Mouse (Mus musculus) MEL (cell line): ENCODE results near the gene Aurka. TPM values are rescaled to one million over a fixed set of nuclear protein-coding genes. Genes with fewer than 3 reads are reported as not detected.

Source experiments
- DNase-seq: peaks from one replicate; pipeline ENCODE4 v3.0.0; 2011; ENCODE audit warnings: low read depth, low spot score
- H3K27ac ChIP-seq: 2 replicates; pipeline ENCODE4 v1.5.1; 2012; ENCODE audit warnings: low read depth, mild to moderate bottlenecking, control low read depth, low read length, moderate library complexity; ENCODE audit not compliant: control insufficient read depth
- H3K27me3 ChIP-seq, 2 experiments: fragments of 150-350 bp in 1 of 2; sonication (generic) in 1 of 2; 2 replicates each; pipeline ENCODE4 v1.6.1; 2012; ENCODE audit warnings: low read length in 2 of 2, mild to moderate bottlenecking in 2 of 2, improper control_type of control experiment in 1 of 2, moderate library complexity in 1 of 2; ENCODE audit not compliant: insufficient read depth in 2 of 2, control insufficient read depth in 1 of 2
- H3K36me3 ChIP-seq, 2 experiments: 2 replicates each; pipeline ENCODE4 v1.6.1; 2012 to 2014; ENCODE audit warnings: low read length in 2 of 2, improper control_type of control experiment in 1 of 2, inconsistent platforms in 1 of 2, mild to moderate bottlenecking in 1 of 2; ENCODE audit not compliant: insufficient read depth in 2 of 2, control insufficient read depth in 1 of 2
- H3K4me1 ChIP-seq, 2 experiments: fragments of 150-350 bp in 1 of 2; sonication (generic) in 1 of 2; 2 replicates each; pipeline ENCODE4 v1.6.1; 2012; ENCODE audit warnings: low read length in 2 of 2, improper control_type of control experiment in 1 of 2, mild to moderate bottlenecking in 1 of 2; ENCODE audit not compliant: insufficient read depth in 2 of 2, control insufficient read depth in 1 of 2
- H3K4me3 ChIP-seq, 2 experiments: fragments of 150-350 bp in 1 of 2; sonication (generic) in 1 of 2; 2 replicates each; pipeline ENCODE4 v1.5.1; 2012; ENCODE audit warnings: low read depth in 2 of 2, low read length in 2 of 2, mild to moderate bottlenecking in 2 of 2, moderate library complexity in 2 of 2, control low read depth in 1 of 2, improper control_type of control experiment in 1 of 2; ENCODE audit not compliant: control insufficient read depth in 1 of 2, insufficient read depth in 1 of 2
- H3K79me2 ChIP-seq: 2 replicates; pipeline ENCODE4 v1.6.1; 2012; ENCODE audit warnings: mild to moderate bottlenecking, low read length, moderate library complexity; ENCODE audit not compliant: control insufficient read depth, poor library complexity, insufficient read depth
- H3K9ac ChIP-seq: 2 replicates; pipeline ENCODE4 v1.6.1; 2012; ENCODE audit warnings: low read depth, mild to moderate bottlenecking, control low read depth, low read length, moderate library complexity; ENCODE audit not compliant: control insufficient read depth, poor library complexity, severe bottlenecking
- H3K9me3 ChIP-seq: fragments of 150-350 bp; sonication (generic); replicated peaks from 2 replicates; pipeline ENCODE4 v1.6.1; 2012; ENCODE audit warnings: mild to moderate bottlenecking, low read length, improper control_type of control experiment, moderate library complexity; ENCODE audit not compliant: insufficient read depth
- BHLHE40 ChIP-seq: IDR thresholded peaks from 2 replicates; pipeline ENCODE4 v1.6.1; 2012; ENCODE audit warnings: low read depth, mild to moderate bottlenecking, inconsistent platforms, low read length, improper control_type of control experiment, borderline replicate concordance
- ELF1 ChIP-seq: IDR thresholded peaks from 2 replicates; pipeline ENCODE4 v1.6.1; 2014; ENCODE audit warnings: low read depth, mild to moderate bottlenecking, inconsistent platforms, low read length, improper control_type of control experiment, moderate library complexity
- HCFC1 ChIP-seq: IDR thresholded peaks from 2 replicates; pipeline ENCODE4 v1.6.1; 2012; ENCODE audit warnings: low read depth, mild to moderate bottlenecking, inconsistent platforms, low read length, improper control_type of control experiment, moderate library complexity
- KAT2A ChIP-seq: conservative IDR thresholded peaks from 2 replicates; pipeline ENCODE4 v1.6.1; 2012; ENCODE audit warnings: low read depth, low read length, improper control_type of control experiment, inconsistent platforms
- MAFK ChIP-seq: IDR thresholded peaks from 2 replicates; pipeline ENCODE4 v1.6.1; 2011; ENCODE audit warnings: low read depth, mild to moderate bottlenecking, low read length, improper control_type of control experiment, borderline replicate concordance
- MAZ ChIP-seq: IDR thresholded peaks from 2 replicates; pipeline ENCODE4 v1.6.1; 2012; ENCODE audit warnings: low read depth, mild to moderate bottlenecking, inconsistent platforms, low read length, improper control_type of control experiment
- MEF2A ChIP-seq: IDR thresholded peaks from 2 replicates; pipeline ENCODE4 v1.6.1; 2014; ENCODE audit warnings: low read depth, mild to moderate bottlenecking, inconsistent platforms, low read length, improper control_type of control experiment; ENCODE audit not compliant: poor library complexity, insufficient replicate concordance, severe bottlenecking; ENCODE audit errors: extremely low read depth
- MXI1 ChIP-seq: IDR thresholded peaks from 2 replicates; pipeline ENCODE4 v1.6.1; 2011; ENCODE audit warnings: mild to moderate bottlenecking, low read depth, low read length, improper control_type of control experiment
- MYC ChIP-seq: IDR thresholded peaks from 2 replicates; pipeline ENCODE4 v1.6.1; 2011; ENCODE audit warnings: low read depth, mild to moderate bottlenecking, low read length, improper control_type of control experiment, moderate library complexity
- NRF1 ChIP-seq: IDR thresholded peaks from 2 replicates; pipeline ENCODE4 v1.6.1; 2014; ENCODE audit warnings: low read depth, mild to moderate bottlenecking, inconsistent platforms, low read length, improper control_type of control experiment, moderate library complexity; ENCODE audit not compliant: poor library complexity, insufficient read depth, severe bottlenecking
- SIN3A ChIP-seq: IDR thresholded peaks from 2 replicates; pipeline ENCODE4 v1.6.1; 2012; ENCODE audit warnings: low read length, improper control_type of control experiment, inconsistent platforms
- TAL1 ChIP-seq: IDR thresholded peaks from 2 replicates; pipeline ENCODE4 v1.6.1; 2012; ENCODE audit warnings: mild to moderate bottlenecking, inconsistent platforms, low read length, moderate library complexity, mixed read lengths
- TBP ChIP-seq: IDR thresholded peaks from 2 replicates; pipeline ENCODE4 v1.8.0; 2011; ENCODE audit warnings: low read depth, low read length, improper control_type of control experiment
- UBTF ChIP-seq: IDR thresholded peaks from 2 replicates; pipeline ENCODE4 v1.6.1; 2012; ENCODE audit warnings: low read depth, mild to moderate bottlenecking, inconsistent platforms, low read length, improper control_type of control experiment, moderate library complexity, borderline replicate concordance; ENCODE audit not compliant: insufficient read depth
- USF1 ChIP-seq: IDR thresholded peaks from 2 replicates; pipeline ENCODE4 v1.6.1; 2014; ENCODE audit warnings: low read depth, mild to moderate bottlenecking, inconsistent platforms, low read length, improper control_type of control experiment, moderate library complexity
- USF2 ChIP-seq, 2 experiments: IDR thresholded peaks; 2 replicates each; pipeline ENCODE4 v1.6.1; 2011 to 2012; ENCODE audit warnings: improper control_type of control experiment in 2 of 2, low read length in 2 of 2, borderline replicate concordance in 1 of 2, inconsistent platforms in 1 of 2, low read depth in 1 of 2, mild to moderate bottlenecking in 1 of 2; ENCODE audit not compliant: insufficient read depth in 1 of 2
- ZC3H11A ChIP-seq: IDR thresholded peaks from 2 replicates; pipeline ENCODE4 v1.6.1; 2012; ENCODE audit warnings: low read depth, mild to moderate bottlenecking, inconsistent platforms, low read length, improper control_type of control experiment
- polyA plus RNA-seq, 2 experiments: library from polyadenylated mRNA; stranded (reverse) in 1 of 2; unstranded in 1 of 2; fragments of >175 nt in 1 of 2; fragments of >200 nt in 1 of 2; gene quantifications; 2 replicates each; pipeline versions ENCODE4 v1.2.1 to v1.2.4; 2012; ENCODE audit warnings: low replicate concordance in 2 of 2, low read depth in 1 of 2; ENCODE audit not compliant: insufficient read length in 2 of 2, insufficient read depth in 1 of 2, missing spikeins in 1 of 2
- total RNA-seq: library from RNA; depleted of rRNA; stranded (reverse); fragments of 300-350 nt; gene quantifications from 2 replicates; pipeline ENCODE4 v1.2.3, GENCODE M21; 2012; rRNA removed

Aurka gene
- total and polyA plus RNA-seq, 3 experiments, result 110 to 236 (median 150) TPM

DNA sequence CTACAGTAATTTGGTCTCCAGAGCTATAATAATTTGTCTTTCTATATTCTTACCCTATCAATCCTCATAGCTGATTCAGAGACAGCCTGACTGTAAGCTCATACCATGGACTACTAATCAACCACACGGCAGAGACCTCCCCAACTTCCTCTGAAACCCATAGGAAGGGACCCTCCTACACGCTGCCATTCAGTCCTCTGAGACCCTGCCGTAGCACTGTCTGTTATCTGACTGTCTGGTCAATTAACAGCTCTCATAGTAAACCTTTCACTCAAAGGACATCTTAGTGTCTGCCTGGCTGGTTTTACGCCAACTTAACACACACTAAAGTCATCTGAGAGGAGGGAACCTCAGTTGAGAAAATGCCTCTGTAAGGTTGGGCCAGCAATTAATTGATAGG, 63.8 kb downstream of the Aurka start:
- DNase-seq, result no peak
- no peaks in the 10 kb centered on the region for H3K79me2 ChIP-seq
- H3K27me3 ChIP-seq, result no peaks in the 10 kb centered on the region; a peak in 2 of 4 replicates
- H3K4me3 ChIP-seq, result no peak overlapping the region
- no peaks in the 10 kb centered on the region for H3K9me3 ChIP-seq
- no peak overlapping the region for H3K9ac ChIP-seq
- TF ChIP-seq MAZ, result no peak
- no peak for TF ChIP-seq SIN3A
- TF ChIP-seq TAL1, result no peak
- TF ChIP-seq TBP, result no peak
- no peak for TF ChIP-seq KAT2A
- no peak for TF ChIP-seq BHLHE40
- TF ChIP-seq MAFK, result no peak
- TF ChIP-seq MYC, result no peak
- TF ChIP-seq MXI1, result no peak
- TF ChIP-seq HCFC1, result no peak
- TF ChIP-seq UBTF, result no peak
- TF ChIP-seq ELF1, result no peak
- TF ChIP-seq USF1, result no peak
- no peak for TF ChIP-seq NRF1
- TF ChIP-seq USF2 (IDR thresholded peaks at IDR 0.05; ENCODE audit: borderline replicate concordance in 1 of 2, insufficient read depth in 1 of 2, low read depth in 1 of 2, low read length in 2 of 2), result no peak
- no peak for TF ChIP-seq ZC3H11A
- TF ChIP-seq MEF2A, result no peak
- no peak overlapping the region for H3K27ac ChIP-seq
- H3K4me1 ChIP-seq, result no peaks in the 10 kb centered on the region
- no peaks in the 10 kb centered on the region for H3K36me3 ChIP-seq

Other genes with a start within 250 kb of the Aurka start
- gene Mc3r, start 122.0 kb downstream of the Aurka start, total RNA-seq, result 0.04 TPM in 1 of 2 replicates, not detected in the other
- not detected for gene Mc3r, start 122.0 kb downstream of the Aurka start, polyA plus RNA-seq
- 2.7 and 3.5 TPM in 2 replicates for gene Fam210b, start 25.0 kb downstream of the Aurka start, total RNA-seq
- 10 to 100 TPM in 1 of 2 experiments, not detected in 1; 11.4 TPM for gene Fam210b, start 25.0 kb downstream of the Aurka start, polyA plus RNA-seq
- 63.3 and 77.4 TPM in 2 replicates for gene Cstf1, start 146 bp upstream of the Aurka start, total RNA-seq
- gene Cstf1, start 146 bp upstream of the Aurka start, polyA plus RNA-seq, result 100 to 1,000 TPM in 1 of 2 experiments, 10 to 100 TPM in 1; 66.9 to 105 TPM
- gene Cass4, start 23.3 kb upstream of the Aurka start, total RNA-seq, result 0.35 and 0.49 TPM in 2 replicates
- gene Cass4, start 23.3 kb upstream of the Aurka start, polyA plus RNA-seq, result 1 to 10 TPM in 1 of 2 experiments, not detected in 1; 5.5 TPM
- gene Rtf2, start 70.0 kb upstream of the Aurka start, total RNA-seq, result 59.2 and 68.2 TPM in 2 replicates
- gene Rtf2, start 70.0 kb upstream of the Aurka start, polyA plus RNA-seq, result 10 to 100 TPM in 1 of 2 experiments, not detected in 1; 81.5 TPM
- 0.15 TPM in 1 of 2 replicates, not detected in the other for gene Gcnt7, start 88.1 kb upstream of the Aurka start, total RNA-seq
- gene Gcnt7, start 88.1 kb upstream of the Aurka start, polyA plus RNA-seq, result under 1 TPM in 1 of 2 experiments, not detected in 1; 0.22 TPM
- 0.31 TPM in 1 of 2 replicates, not detected in the other for gene Fam209, start 102.0 kb upstream of the Aurka start, total RNA-seq
- under 1 TPM in 1 of 2 experiments, not detected in 1; 0.65 TPM for gene Fam209, start 102.0 kb upstream of the Aurka start, polyA plus RNA-seq
- not detected in 2 replicates for gene Tfap2c, start 179.1 kb upstream of the Aurka start, total RNA-seq
- not detected for gene Tfap2c, start 179.1 kb upstream of the Aurka start, polyA plus RNA-seq